Mouse (Mus musculus) heart, postnatal 0 days (tissue): ENCODE measurements around the gene Pygo2.
A peak's percentile ranks its signal among the peaks of the same experiment; 100 is the strongest.

Experiments
- CTCF ChIP-seq: IDR thresholded peaks from 2 replicates; pipeline ENCODE4 v1.5.1; 2016; ENCODE audit warnings: antibody characterized with exemption, control low read depth, low read depth
- EP300 ChIP-seq: IDR thresholded peaks from 2 replicates; pipeline ENCODE4 v1.6.1; 2016; ENCODE audit warnings: antibody characterized with exemption, low read depth

DNA sequence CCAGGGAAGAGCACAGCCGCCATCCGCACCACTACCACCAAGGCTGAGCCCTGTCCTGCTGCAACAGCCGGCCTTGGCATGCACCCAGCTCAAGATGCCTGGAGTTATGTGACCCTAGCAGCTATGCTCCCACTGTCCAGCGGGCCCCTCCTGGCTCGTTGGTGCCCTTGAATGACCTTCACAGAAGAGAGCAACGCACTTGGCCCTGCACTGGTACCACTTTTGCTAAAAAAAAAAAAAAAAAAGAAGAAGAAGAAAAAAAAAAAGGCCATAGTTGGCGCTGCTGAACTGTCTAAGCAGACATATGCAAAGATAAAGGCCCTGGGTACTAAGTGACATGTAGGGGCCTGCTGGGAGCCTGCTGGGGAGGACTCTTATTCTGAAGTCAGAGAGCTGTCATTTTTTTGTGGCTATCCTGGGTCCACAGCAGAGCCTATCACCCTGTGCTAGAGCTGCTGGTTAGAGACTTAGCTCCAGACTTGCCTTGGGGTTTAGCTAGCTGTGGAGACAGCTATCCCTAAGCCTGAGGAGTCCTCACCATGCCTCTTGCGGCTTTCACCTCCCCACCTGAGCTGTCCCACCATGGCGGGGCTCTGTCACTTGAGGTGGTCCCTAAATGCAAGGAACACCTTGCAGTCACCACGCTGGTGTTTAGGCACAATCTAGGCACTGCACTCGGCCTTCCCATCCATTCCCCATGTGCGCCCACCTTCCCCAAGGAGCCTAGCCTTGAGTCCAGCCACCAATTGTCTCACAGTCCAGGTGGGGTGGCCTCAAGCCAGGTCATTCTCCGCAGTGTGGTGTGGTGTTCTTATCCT is 18.9 kb downstream of the Pygo2 start:
- TF ChIP-seq CTCF = 0 out of 2 replicates have a peak, but pooled peaks have one; percentile 4
- TF ChIP-seq EP300 = peak; percentile 53; the same call in 1 of the 2 replicates
